Mouse (Mus musculus) heart, adult 2 months (tissue): ENCODE results near the gene Gria4.

Experiments
- CTCF ChIP-seq: fragments of 200-600 bp; IDR thresholded peaks from 2 replicates; pipeline ENCODE4 v1.8.1; 2022; ENCODE audit warnings: antibody characterized with exemption, mild to moderate bottlenecking, moderate library complexity
- EP300 ChIP-seq: fragments of 200-500 bp; IDR thresholded peaks from 2 replicates; pipeline ENCODE4 v1.6.1; 2011; ENCODE audit warnings: low read depth, low read length, control low read depth; ENCODE audit not compliant: insufficient read depth
- POLR2A ChIP-seq: fragments of 200-500 bp; IDR thresholded peaks from 2 replicates; pipeline ENCODE4 v1.6.1; 2011; ENCODE audit warnings: mild to moderate bottlenecking, low read depth, low read length, control low read depth; ENCODE audit not compliant: insufficient read depth

DNA sequence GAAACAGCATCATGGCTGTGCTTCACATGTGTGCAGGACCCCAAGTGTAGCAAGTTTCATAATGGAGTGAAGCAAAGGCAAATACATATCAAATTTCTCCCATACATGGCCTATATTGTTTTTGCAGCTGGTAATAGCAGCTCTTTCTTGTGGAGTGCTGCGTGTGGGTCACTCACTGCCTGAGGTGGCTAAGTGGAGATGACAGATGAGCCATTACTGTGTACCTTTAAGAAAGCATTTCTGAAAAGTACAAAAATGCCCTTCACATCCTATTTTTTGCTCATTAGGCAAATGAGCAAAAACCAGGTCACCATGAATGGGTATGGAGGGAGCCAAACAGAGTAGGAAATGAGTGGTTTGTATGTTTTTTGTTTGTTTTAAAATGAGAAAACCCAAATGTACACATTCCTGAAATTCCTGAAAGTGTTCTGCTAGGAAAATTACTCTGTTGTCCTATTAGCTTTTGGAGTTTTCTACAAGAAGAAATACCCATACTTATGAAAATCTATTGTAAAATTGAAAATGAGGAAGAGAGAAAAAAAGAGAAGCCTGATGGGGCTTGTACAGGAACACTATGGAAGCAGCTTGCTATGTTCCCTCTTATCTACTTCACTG lies 336.5 kb downstream of the Gria4 start:
- TF ChIP-seq CTCF (no peak), POLR2A (no peak), EP300 (no peak)
